Mouse (Mus musculus) intestine, embryonic 16.5 days (tissue): Measurements from ENCODE around the gene Mlxipl. TPM values are rescaled to one million over a fixed set of nuclear protein-coding genes. Genes with fewer than 3 reads are reported as not detected.

ENCODE experiments used
- ATAC-seq: fragments of 200-750 bp; cut with Nextera tagmentation; 2 replicates; pipeline ENCODE4 v1.8.0; 2017; ENCODE audit warnings: moderate TSS enrichment, moderate library complexity
- H3K27ac ChIP-seq: fragments of 300-500 bp; sonication (generic); 2 replicates; pipeline ENCODE4 v1.5.1; 2014; ENCODE audit warnings: mild to moderate bottlenecking, low read length
- H3K27me3 ChIP-seq: fragments of 300-500 bp; sonication (generic); replicated peaks from 2 replicates; pipeline ENCODE4 v1.6.1; 2014; ENCODE audit warnings: low read length, control low read depth, mixed read lengths; ENCODE audit not compliant: control insufficient read depth, insufficient read depth
- H3K36me3 ChIP-seq: fragments of 300-500 bp; sonication (generic); 2 replicates; pipeline ENCODE4 v1.6.1; 2014; ENCODE audit warnings: low read length, control low read depth; ENCODE audit not compliant: control insufficient read depth, insufficient read depth
- H3K4me1 ChIP-seq: fragments of 300-500 bp; sonication (generic); 2 replicates; pipeline ENCODE4 v1.6.1; 2014; ENCODE audit warnings: low read length, control low read depth, mixed read lengths; ENCODE audit not compliant: control insufficient read depth, insufficient read depth
- H3K4me2 ChIP-seq: fragments of 300-500 bp; sonication (generic); 2 replicates; pipeline ENCODE4 v1.6.1; 2014; ENCODE audit warnings: low read depth, low read length, control low read depth
- H3K4me3 ChIP-seq: fragments of 300-500 bp; sonication (generic); 2 replicates; pipeline ENCODE4 v1.5.1; 2014; ENCODE audit warnings: mild to moderate bottlenecking, low read length
- H3K9ac ChIP-seq: fragments of 300-500 bp; sonication (generic); 2 replicates; pipeline ENCODE4 v1.6.1; 2014; ENCODE audit warnings: low read depth, low read length
- H3K9me3 ChIP-seq: fragments of 300-500 bp; sonication (generic); 2 replicates; pipeline ENCODE4 v1.6.1; 2016; ENCODE audit warnings: low read length, control low read depth; ENCODE audit not compliant: control insufficient read depth
- WGBS: fragments of 180-500 bp; shearing (Covaris S2); extraction: QIAGEN DNeasy Blood & Tissue Kit; methylation state at CpG from one replicate; pipeline ENCODE4 v1.1.7; 2014; 5-methylcytosine and 5-hydroxymethylcytosine counted together
- polyA plus RNA-seq: library from polyadenylated mRNA; unstranded; fragments of >200 nt; fragmentation: Nextera tagmentation; extraction: Ambion mirVana; gene quantifications from 2 replicates; pipeline ENCODE4 v1.2.1, GENCODE M21; 2015

Mlxipl gene
- polyA plus RNA-seq, 1 experiment from 2014 or later: 9.5 TPM

DNA sequence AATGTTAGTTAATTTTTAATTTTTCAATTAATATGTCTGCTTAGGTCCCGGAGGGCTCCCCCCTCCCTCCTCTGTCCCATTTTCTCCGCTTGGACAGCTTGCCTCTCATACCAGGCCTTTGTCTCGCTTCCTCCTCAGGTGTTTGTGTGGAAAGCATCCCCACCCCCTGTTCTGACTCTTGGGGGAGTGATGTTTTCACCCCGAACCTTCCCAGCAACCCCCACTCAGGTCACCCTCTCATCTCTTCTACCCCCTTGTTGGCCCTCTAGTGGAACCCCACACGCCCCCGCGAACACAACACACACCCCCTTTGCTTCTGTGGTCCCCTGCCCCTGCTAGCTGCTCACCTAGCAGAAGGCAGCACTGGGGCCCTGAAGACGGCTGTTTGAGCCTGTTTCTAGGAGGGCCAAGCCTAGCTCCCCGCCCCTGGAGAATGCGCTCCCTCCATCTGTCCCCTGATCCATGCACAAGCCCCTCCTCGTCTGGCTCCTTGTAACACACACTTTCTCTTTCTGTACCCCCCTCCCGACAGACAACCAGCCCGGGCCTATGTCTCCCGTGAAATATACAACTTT, 12.7 kb upstream of the Mlxipl start:
- Histone ChIP-seq H3K4me2 (peak overlapping the region; percentile 95), H3K27ac (peak overlapping the region; percentile 23; the same call in 1 of the 2 replicates), H3K9ac (peak overlapping the region; percentile 95), H3K27me3 (no peaks in the 10 kb centered on the region), H3K9me3 (no peaks in the 10 kb centered on the region), H3K4me1 (peaks cover 22% of the 10 kb centered on the region), H3K36me3 (no peaks in the 10 kb centered on the region), H3K4me3 (peak overlapping the region; percentile 83)
- ATAC-seq: peak; percentile 21; the same call in 1 of the 2 replicates
- WGBS: 16% methylated on average over 14 of the region's 14 CpGs

DNA sequence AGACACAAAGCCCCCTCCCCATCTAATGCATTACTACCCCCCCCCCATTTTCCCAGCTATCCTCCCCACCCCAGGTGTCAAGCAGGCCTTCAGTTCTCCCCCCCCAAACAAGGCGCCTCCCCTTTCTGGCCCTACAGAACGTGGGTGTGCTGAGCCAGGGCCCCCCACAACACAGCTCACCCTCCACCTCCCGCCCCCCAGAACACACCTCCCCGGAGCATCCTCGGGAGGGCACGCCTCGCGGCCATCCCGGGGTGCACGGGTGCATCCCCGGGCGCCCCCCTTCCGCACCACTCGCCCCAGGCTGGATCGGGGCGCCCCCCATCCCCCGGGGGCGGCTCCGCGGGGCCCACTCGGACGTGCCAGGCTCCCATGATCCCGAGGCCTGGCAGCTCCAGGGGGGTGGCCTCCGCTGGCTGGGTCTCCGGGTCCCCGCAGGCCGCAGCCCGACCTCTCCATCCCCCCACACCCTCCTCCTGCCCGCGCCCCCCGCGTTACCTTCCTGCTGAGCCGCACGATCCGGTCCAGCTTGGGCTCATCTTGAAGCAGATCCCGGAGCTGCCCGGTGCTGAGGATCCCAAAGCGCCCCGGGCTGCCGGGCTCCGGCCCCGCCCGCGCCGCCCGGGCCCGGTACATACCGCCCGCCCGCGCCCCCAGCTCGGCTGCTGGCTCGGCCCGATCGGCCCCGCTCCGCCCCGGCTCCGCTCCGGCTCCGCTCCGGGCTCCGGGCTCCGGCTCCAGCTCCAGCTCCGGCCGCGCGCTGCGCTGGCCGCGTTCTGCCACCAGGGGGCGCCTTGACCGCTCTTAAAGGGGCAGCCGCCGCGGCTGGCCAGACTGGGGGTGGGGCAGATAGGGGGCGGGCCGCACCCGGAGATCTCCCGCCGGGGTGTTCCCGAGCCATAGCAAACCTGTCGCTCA, 11.9 kb upstream of the Mlxipl start, which contains the start of gene Vps37d:
Vps37d (minus strand) TSS at position 703 of the 918 bp plus-strand sequence.
- H3K4me2 ChIP-seq: peak within 1 kb of the TSS; percentile 95
- peaks cover 22% of the 10 kb centered on the region for H3K4me1 ChIP-seq
- peak within 1 kb of the TSS; percentile 75 for H3K27ac ChIP-seq
- H3K9me3 ChIP-seq: no peaks in the 10 kb centered on the region
- H3K27me3 ChIP-seq: no peaks in the 10 kb centered on the region
- peak; percentile 88 for ATAC-seq
- no peaks in the 10 kb centered on the region for H3K36me3 ChIP-seq
- WGBS: under 1% methylated on average over 59 of the region's 83 CpGs
- H3K4me3 ChIP-seq: peak within 1 kb of the TSS; percentile 83
- H3K9ac ChIP-seq: peak within 1 kb of the TSS; percentile 95

- no peaks in the 10 kb centered on the region for H3K27me3 ChIP-seq
- H3K36me3 ChIP-seq: no peaks in the 10 kb centered on the region
- no peak overlapping the region for H3K27ac ChIP-seq
- 2% methylated on average over 11 of the region's 11 CpGs for WGBS
- no peaks in the 10 kb centered on the region for H3K9me3 ChIP-seq
- peaks cover 20% of the 10 kb centered on the region for H3K4me1 ChIP-seq
- H3K4me2 ChIP-seq: peak overlapping the region; percentile 95
- H3K9ac ChIP-seq: peak overlapping the region; percentile 95
- no peak; the same call in 1 of the 2 replicates for ATAC-seq
- H3K4me3 ChIP-seq: peak overlapping the region; percentile 83
Observed at GRCm38 (mm10) chr5:135078482-135078810, 11.2 kb upstream of the Mlxipl start.

GRCm38 (mm10) chr5:135079578-135079977, 10.1 kb upstream of the Mlxipl start:
- WGBS: 92% methylated on average over 2 of the region's 2 CpGs
- no peaks in the 10 kb centered on the region for H3K9me3 ChIP-seq
- no peak for ATAC-seq
- no peak overlapping the region for H3K4me2 ChIP-seq
- H3K36me3 ChIP-seq: no peaks in the 10 kb centered on the region
- H3K9ac ChIP-seq: no peak overlapping the region
- H3K4me1 ChIP-seq: peaks cover 16% of the 10 kb centered on the region
- no peaks in the 10 kb centered on the region for H3K27me3 ChIP-seq
- no peak overlapping the region for H3K27ac ChIP-seq
- no peak overlapping the region for H3K4me3 ChIP-seq

DNA sequence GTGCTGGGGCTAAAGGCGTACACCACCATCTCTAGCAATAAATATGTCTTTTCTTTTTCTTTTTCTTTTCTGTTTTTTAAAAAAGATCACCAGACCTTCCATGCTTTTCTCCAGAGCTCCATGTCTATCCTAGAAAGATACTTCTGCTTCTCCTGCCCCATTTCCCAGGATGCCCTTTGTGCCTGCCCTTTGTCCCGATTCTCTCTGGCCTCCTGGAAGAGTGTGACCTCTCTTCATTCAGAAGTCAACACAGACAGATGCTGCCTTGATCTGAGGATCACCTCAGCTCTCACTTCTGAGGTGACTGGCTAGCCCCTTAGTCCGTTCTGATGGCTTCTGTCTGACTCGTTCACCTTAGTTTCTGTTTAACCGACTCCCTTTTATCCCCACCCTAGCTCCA, 9.2 kb upstream of the Mlxipl start:
- H3K9me3 ChIP-seq: no peaks in the 10 kb centered on the region
- H3K4me2 ChIP-seq: no peak overlapping the region
- H3K27me3 ChIP-seq: no peaks in the 10 kb centered on the region
- no peaks in the 10 kb centered on the region for H3K36me3 ChIP-seq
- H3K4me1 ChIP-seq: peaks cover 16% of the 10 kb centered on the region
- H3K9ac ChIP-seq: no peak overlapping the region
- no peak overlapping the region for H3K4me3 ChIP-seq
- H3K27ac ChIP-seq: no peak overlapping the region
- 90% methylated on average over 5 of the region's 5 CpGs for WGBS
- no peak for ATAC-seq

GRCm38 (mm10) chr5:135086871-135087270, 2.8 kb upstream of the Mlxipl start:
- no peak overlapping the region for H3K27ac ChIP-seq
- H3K36me3 ChIP-seq: no peaks in the 10 kb centered on the region
- ATAC-seq: no peak
- no peaks in the 10 kb centered on the region for H3K9me3 ChIP-seq
- 63% methylated on average over 4 of the region's 4 CpGs for WGBS
- peaks cover 25% of the 10 kb centered on the region for H3K27me3 ChIP-seq
- H3K4me1 ChIP-seq: 0 out of 2 replicates have a peak, but pooled peaks cover 4% of the 10 kb centered on the region
- H3K9ac ChIP-seq: no peak overlapping the region
- no peak overlapping the region for H3K4me3 ChIP-seq
- no peak overlapping the region for H3K4me2 ChIP-seq

DNA sequence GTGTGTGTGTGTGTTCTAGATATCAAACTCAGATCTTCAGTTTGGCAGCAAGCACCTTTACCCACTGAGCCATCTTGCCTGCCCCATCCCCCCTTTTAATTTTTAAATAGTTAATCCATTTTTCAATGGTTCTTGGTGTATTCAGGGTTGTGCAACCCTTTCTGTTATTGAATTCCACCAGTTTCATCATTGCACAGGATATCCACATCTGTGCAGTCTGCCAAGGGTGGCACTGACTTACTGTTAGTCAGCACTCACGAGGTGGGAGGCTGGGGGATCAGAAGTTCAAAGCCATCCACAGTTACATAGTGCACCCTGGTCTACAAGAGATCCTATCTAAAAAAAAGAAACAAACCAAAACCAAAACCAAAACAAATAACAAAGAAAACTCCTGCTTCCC, 11.3 kb downstream of the Mlxipl start:
- Histone ChIP-seq H3K4me3 (no peak overlapping the region), H3K9ac (no peak overlapping the region), H3K36me3 (no peaks in the 10 kb centered on the region), H3K27ac (no peak overlapping the region), H3K9me3 (no peaks in the 10 kb centered on the region), H3K27me3 (0 out of 2 replicates have a peak, but pooled peaks cover 3% of the 10 kb centered on the region), H3K4me2 (no peak overlapping the region), H3K4me1 (no peaks in the 10 kb centered on the region)
- 77% methylated on average over 1 of the region's 1 CpGs for WGBS
- ATAC-seq: no peak

GRCm38 (mm10) chr5:135103999-135104660, 14.4 kb downstream of the Mlxipl start:
- Histone ChIP-seq H3K9ac (no peak overlapping the region), H3K4me3 (no peak overlapping the region), H3K9me3 (no peaks in the 10 kb centered on the region), H3K4me1 (0 out of 2 replicates have a peak, but pooled peaks cover 4% of the 10 kb centered on the region), H3K27ac (no peak overlapping the region), H3K27me3 (peaks cover 12% of the 10 kb centered on the region; the same call in 1 of the 2 replicates), H3K36me3 (no peaks in the 10 kb centered on the region), H3K4me2 (no peak overlapping the region)
- no peak for ATAC-seq
- 65% methylated on average over 11 of the region's 11 CpGs for WGBS

DNA sequence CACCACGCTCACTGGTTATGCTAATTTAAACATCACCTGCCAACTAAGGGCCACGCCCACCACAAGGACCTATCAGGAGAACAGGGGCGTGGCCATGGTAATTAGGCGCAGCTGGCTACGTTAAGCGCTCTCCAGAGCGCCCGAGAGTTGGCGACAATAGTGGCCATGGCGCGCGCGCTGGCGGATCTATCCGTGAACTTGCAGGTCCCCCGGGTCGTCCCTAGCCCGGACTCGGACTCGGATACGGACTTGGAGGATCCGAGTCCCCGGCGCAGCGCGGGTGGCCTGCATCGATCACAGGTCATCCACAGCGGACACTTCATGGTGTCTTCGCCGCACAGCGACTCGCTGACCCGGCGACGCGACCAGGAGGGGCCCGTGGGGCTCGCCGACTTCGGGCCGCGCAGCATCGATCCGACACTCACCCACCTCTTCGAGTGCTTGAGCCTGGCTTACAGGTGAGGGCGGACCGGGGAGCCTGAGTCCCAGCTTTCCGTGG, 17.1 kb downstream of the Mlxipl start:
- H3K4me1 ChIP-seq: 0 out of 2 replicates have a peak, but pooled peaks cover 4% of the 10 kb centered on the region
- H3K27me3 ChIP-seq: peaks cover 12% of the 10 kb centered on the region; the same call in 1 of the 2 replicates
- peak overlapping the region; percentile 59 for H3K4me3 ChIP-seq
- peak overlapping the region; percentile 69 for H3K9ac ChIP-seq
- H3K27ac ChIP-seq: no peak overlapping the region
- WGBS: under 1% methylated on average over 48 of the region's 48 CpGs
- no peaks in the 10 kb centered on the region for H3K9me3 ChIP-seq
- H3K36me3 ChIP-seq: no peaks in the 10 kb centered on the region
- peak overlapping the region; percentile 93 for H3K4me2 ChIP-seq
- ATAC-seq: peak; percentile 80
